12 mouse cellular contexts compared by ENCODE assay signal in genomic region chr12:8410410-8411341, GRCm38 (mm10).
DNase-seq lines count a peak whose midpoint lies in the region; ATAC-seq and TF ChIP-seq lines count a peak whose summit lies in the region.
"Had no signal": no experiment of that assay in that cellular context is flagged by ENCODE, and none has a peak within 500 bp of the region (broad histone marks: within the 10 kb centered on the region; RNA-seq: fewer than 3 reads in every experiment).

No protein-coding gene starts in this region.

- intact Hi-C loops in heart, adult 2 months (cut with DNase I) = no loop called here

- H3K9ac ChIP-seq in heart, adult 2 months (ENCODE audit: low read depth, low read length) = no peak overlapping the region
- H3K9ac ChIP-seq in lung, embryonic 15.5 days = no peak overlapping the region
- H3K9ac ChIP-seq in forebrain, postnatal 0 days = no peak overlapping the region
- H3K9ac ChIP-seq in midbrain, embryonic 16.5 days (ENCODE audit: low read depth, low read length) = no peak overlapping the region
- H3K9ac ChIP-seq: neural tube, embryonic 12.5 days had no signal

- peaks cover 5% of the 10 kb centered on the region for H3K4me1 ChIP-seq in heart, adult 2 months (ENCODE audit: control insufficient read depth, insufficient read depth, low read length)
- peaks cover 20% of the 10 kb centered on the region for H3K4me1 ChIP-seq in lung, embryonic 15.5 days
- H3K4me1 ChIP-seq in forebrain, postnatal 0 days (ENCODE audit: insufficient read depth) = no peaks in the 10 kb centered on the region
- H3K4me1 ChIP-seq in midbrain, embryonic 16.5 days (ENCODE audit: control insufficient read depth, insufficient read depth, low read length) = 0 out of 2 replicates have a peak, but pooled peaks cover 2% of the 10 kb centered on the region

- TF ChIP-seq CTCF in heart, adult 2 months (IDR thresholded peaks at IDR 0.05) = no peak
- no peak for TF ChIP-seq CTCF in forebrain, postnatal 0 days (IDR thresholded peaks at IDR 0.05; ENCODE audit: low read depth)

- 30% methylated on average over 24 of the region's 24 CpGs for WGBS in heart, adult 2 months
- WGBS in lung, embryonic 15.5 days = 35% methylated on average over 24 of the region's 24 CpGs
- WGBS in forebrain, postnatal 0 days = 60% methylated on average over 24 of the region's 24 CpGs
- 55% methylated on average over 24 of the region's 24 CpGs for WGBS in midbrain, embryonic 16.5 days

- peak; percentile 69 for ATAC-seq in lung, embryonic 15.5 days (ENCODE audit: borderline replicate concordance, extremely low read depth, low FRiP score, low TSS enrichment)
- ATAC-seq in forebrain, postnatal 0 days = peak; percentile 77
- peak; percentile 67 for ATAC-seq in midbrain, embryonic 16.5 days
- no peak for ATAC-seq in activated CD4-positive, CD25-positive, alpha-beta regulatory T cell, adult 4 months

- no peaks in the 10 kb centered on the region for H3K79me2 ChIP-seq in heart, adult 2 months (replicated peaks; ENCODE audit: control insufficient read depth, insufficient read depth, low read length)

- 0 out of 2 replicates have a peak overlapping the region, but pooled peaks have one; percentile 19 for H3K4me2 ChIP-seq in lung, embryonic 15.5 days
- H3K4me2 ChIP-seq in forebrain, postnatal 0 days (ENCODE audit: low read depth) = 0 out of 2 replicates have a peak overlapping the region, but pooled peaks have one; percentile 10
- peak overlapping the region; percentile 20; the same call in 1 of the 2 replicates for H3K4me2 ChIP-seq in midbrain, embryonic 16.5 days (ENCODE audit: low read length)
- H3K4me2 ChIP-seq: neural tube, embryonic 12.5 days had no signal

- TF ChIP-seq POLR2A in heart, adult 2 months (IDR thresholded peaks at IDR 0.05; ENCODE audit: insufficient read depth, low read depth, low read length) = no peak

- DNase-seq in heart, adult 2 months = peak in 1 of 2 experiments; percentile 17
- DNase-seq in heart, adult 9 months (ENCODE audit: low spot score in 2 of 2) = no peak
- no peak for DNase-seq in lung, postnatal 4 days
- DNase-seq in forebrain, postnatal 0 days = no peak
- no peak for DNase-seq in gastrocnemius, postnatal 10 days
- DNase-seq: embryo, embryonic 11 days; gastrocnemius, postnatal 36 days; layer of hippocampus, adult 9-11 months had no signal

- no peak overlapping the region for H3K27ac ChIP-seq in heart, adult 2 months
- no peak overlapping the region for H3K27ac ChIP-seq in lung, embryonic 15.5 days
- H3K27ac ChIP-seq in forebrain, postnatal 0 days (ENCODE audit: low read depth, low read length) = no peak overlapping the region
- H3K27ac ChIP-seq in midbrain, embryonic 16.5 days (ENCODE audit: low read length) = no peak overlapping the region
- H3K27ac ChIP-seq: neural tube, embryonic 12.5 days had no signal

- no peaks in the 10 kb centered on the region for H3K36me3 ChIP-seq in heart, adult 2 months (ENCODE audit: control insufficient read depth, insufficient read depth, low read length)
- no peaks in the 10 kb centered on the region for H3K36me3 ChIP-seq in lung, embryonic 15.5 days
- no peaks in the 10 kb centered on the region for H3K36me3 ChIP-seq in forebrain, postnatal 0 days (ENCODE audit: insufficient read depth)
- no peaks in the 10 kb centered on the region for H3K36me3 ChIP-seq in midbrain, embryonic 16.5 days (ENCODE audit: control insufficient read depth, insufficient read depth, low read length)
- H3K36me3 ChIP-seq: neural tube, embryonic 12.5 days had no signal

- H3K27me3 ChIP-seq in heart, adult 2 months (ENCODE audit: control insufficient read depth, insufficient read depth, low read length) = no peaks in the 10 kb centered on the region
- no peaks in the 10 kb centered on the region for H3K27me3 ChIP-seq in lung, embryonic 15.5 days
- H3K27me3 ChIP-seq in forebrain, postnatal 0 days (ENCODE audit: insufficient read depth, low read length) = no peaks in the 10 kb centered on the region
- no peaks in the 10 kb centered on the region for H3K27me3 ChIP-seq in midbrain, embryonic 16.5 days (ENCODE audit: control insufficient read depth, insufficient read depth, low read depth, low read length)
- H3K27me3 ChIP-seq: neural tube, embryonic 12.5 days had no signal

- TF ChIP-seq EP300 in heart, adult 2 months (IDR thresholded peaks at IDR 0.05; ENCODE audit: insufficient read depth, low read depth, low read length) = 0 out of 2 replicates have a peak, but pooled peaks have one; percentile 8

- H3K4me3 ChIP-seq in heart, adult 2 months = no peak overlapping the region
- no peak overlapping the region for H3K4me3 ChIP-seq in lung, embryonic 15.5 days
- H3K4me3 ChIP-seq in forebrain, postnatal 0 days (ENCODE audit: low read depth, low read length) = no peak overlapping the region
- no peak overlapping the region for H3K4me3 ChIP-seq in midbrain, embryonic 16.5 days (ENCODE audit: low read depth, low read length)
- H3K4me3 ChIP-seq: neural tube, embryonic 12.5 days had no signal

- H3K9me3 ChIP-seq in lung, embryonic 15.5 days = no peaks in the 10 kb centered on the region
- no peaks in the 10 kb centered on the region for H3K9me3 ChIP-seq in forebrain, postnatal 0 days (ENCODE audit: low read length)
- H3K9me3 ChIP-seq in midbrain, embryonic 16.5 days (replicated peaks; ENCODE audit: control insufficient read depth, low read length, poor library complexity, severe bottlenecking) = no peaks in the 10 kb centered on the region
- H3K9me3 ChIP-seq: neural tube, embryonic 12.5 days had no signal
